Mouse (Mus musculus): ENCODE data around the gene Slc30a1. TPM values are rescaled to one million over a fixed set of nuclear protein-coding genes. Genes with fewer than 3 reads are reported as not detected.

Gene Slc30a1
- 5.6 TPM in 2 replicates for polyA plus RNA-seq (2015; fragmentation: Nextera tagmentation; extraction: Ambion mirVana)

DNA sequence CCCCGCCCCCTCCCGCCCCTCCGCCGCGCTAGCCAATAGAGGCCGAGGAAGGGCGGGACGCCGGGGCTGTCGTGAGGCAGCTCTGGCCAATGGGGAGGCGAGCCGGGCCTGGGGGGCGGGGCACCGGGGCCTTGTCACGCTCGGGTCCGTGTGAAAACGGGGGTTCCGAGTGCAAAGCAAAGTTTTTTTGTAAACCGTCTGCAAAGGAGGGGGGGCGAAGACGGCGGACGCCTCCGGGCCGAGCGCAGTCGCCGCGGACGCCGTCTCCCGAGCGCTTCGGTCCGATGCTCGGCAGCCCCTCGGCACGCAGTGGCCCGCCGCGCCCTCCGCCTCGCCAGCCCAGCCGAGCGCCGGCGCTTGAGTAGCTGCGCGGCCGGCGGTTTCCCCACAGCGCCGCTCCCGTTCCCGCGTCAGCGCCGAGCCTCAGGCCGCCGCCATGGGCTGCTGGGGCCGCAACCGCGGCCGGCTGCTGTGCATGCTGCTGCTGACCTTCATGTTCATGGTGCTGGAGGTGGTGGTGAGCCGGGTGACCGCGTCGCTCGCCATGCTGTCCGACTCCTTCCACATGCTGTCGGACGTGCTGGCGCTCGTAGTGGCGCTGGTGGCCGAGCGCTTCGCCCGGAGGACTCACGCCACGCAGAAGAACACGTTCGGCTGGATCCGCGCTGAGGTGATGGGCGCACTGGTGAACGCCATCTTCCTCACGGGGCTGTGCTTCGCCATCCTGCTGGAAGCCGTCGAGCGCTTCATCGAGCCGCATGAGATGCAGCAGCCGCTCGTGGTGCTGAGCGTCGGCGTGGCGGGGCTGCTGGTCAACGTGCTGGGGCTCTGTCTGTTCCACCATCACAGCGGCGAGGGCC lies at the start of gene Slc30a1:
TSS of gene Slc30a1 (plus strand) at position 197 of the 860 bp plus-strand sequence.
- peaks cover 7% of the 10 kb centered on the region; the same call in 1 of the 2 replicates for H3K36me3 ChIP-seq (ENCODE audit: insufficient read depth, low read length)
- H3K9me3 ChIP-seq (replicated peaks; ENCODE audit: low read length) = no peaks in the 10 kb centered on the region
- no peaks in the 10 kb centered on the region for H3K27me3 ChIP-seq (ENCODE audit: insufficient read depth, low read length)
- DNase-seq (ENCODE audit: low spot score) = peak; percentile 97
- ATAC-seq (replicated peaks; ENCODE audit: low FRiP score, low read depth) = peak; percentile 99
- H3K4me3 ChIP-seq (replicated peaks; ENCODE audit: low read depth, low read length) = peak within 1 kb of the TSS; percentile 80
- peak within 1 kb of the TSS; percentile 82 for H3K9ac ChIP-seq (ENCODE audit: low read depth, low read length)
- no peak for TF ChIP-seq CTCF (IDR thresholded peaks at IDR 0.05; ENCODE audit: low read depth)
- H3K4me1 ChIP-seq (replicated peaks; ENCODE audit: insufficient read depth, low read length) = peaks cover 23% of the 10 kb centered on the region
- H3K27ac ChIP-seq = peak within 1 kb of the TSS; percentile 93
- 0% methylated on average over 88 of the region's 104 CpGs for WGBS
- peak within 1 kb of the TSS; percentile 96 for H3K4me2 ChIP-seq (ENCODE audit: low read length)

DNA sequence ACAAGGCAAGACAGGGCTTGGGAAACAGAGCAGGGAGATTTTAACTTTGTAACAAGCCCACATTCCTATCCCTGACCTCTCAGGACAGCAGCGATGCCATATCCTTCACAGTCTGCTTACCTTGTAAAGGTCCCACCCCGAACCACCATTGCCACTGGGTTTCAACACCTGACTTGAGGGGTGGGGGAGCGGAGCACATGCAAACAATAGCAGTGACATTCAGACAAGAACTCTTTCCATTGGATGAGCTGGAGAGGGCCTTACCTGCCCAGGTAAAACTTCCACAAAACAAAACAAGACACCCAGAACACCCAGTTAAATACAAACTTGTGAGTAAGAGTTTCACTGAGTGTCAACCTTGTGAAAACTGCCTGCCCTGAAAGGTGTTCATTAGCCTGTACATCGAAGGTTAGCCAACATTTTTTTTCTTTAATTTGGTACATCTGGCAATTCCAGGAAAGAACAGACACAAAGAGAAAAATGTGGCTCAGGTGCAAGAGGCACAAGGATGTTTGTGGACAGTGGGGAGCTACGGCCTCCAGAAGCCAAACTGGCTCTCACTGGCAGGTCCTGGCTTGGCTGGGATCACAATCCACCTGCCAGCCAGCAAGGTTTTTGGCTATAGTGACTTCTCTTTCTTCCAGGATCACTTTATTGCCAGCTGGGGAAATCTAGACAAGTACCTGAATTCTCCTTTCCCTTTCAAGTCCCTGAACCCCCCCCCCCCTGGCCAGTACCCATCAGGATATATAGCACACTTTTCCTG lies 49.5 kb upstream of the Slc30a1 start:
- 73% methylated on average over 5 of the region's 5 CpGs for WGBS
- no peak overlapping the region for H3K27ac ChIP-seq
- H3K36me3 ChIP-seq (ENCODE audit: insufficient read depth, low read length) = no peaks in the 10 kb centered on the region
- TF ChIP-seq CTCF (IDR thresholded peaks at IDR 0.05; ENCODE audit: low read depth) = no peak
- no peak overlapping the region for H3K4me3 ChIP-seq (replicated peaks; ENCODE audit: low read depth, low read length)
- H3K4me1 ChIP-seq (replicated peaks; ENCODE audit: insufficient read depth, low read length) = no peaks in the 10 kb centered on the region
- no peaks in the 10 kb centered on the region for H3K27me3 ChIP-seq (ENCODE audit: insufficient read depth, low read length)
- no peak overlapping the region for H3K4me2 ChIP-seq (ENCODE audit: low read length)
- H3K9me3 ChIP-seq (replicated peaks; ENCODE audit: low read length) = no peaks in the 10 kb centered on the region
- DNase-seq (ENCODE audit: low spot score) = no peak
- ATAC-seq (replicated peaks; ENCODE audit: low FRiP score, low read depth) = no peak
- H3K9ac ChIP-seq (ENCODE audit: low read depth, low read length) = no peak overlapping the region

GRCm38 (mm10) chr1:191858136-191858535 lies 48.4 kb upstream of the Slc30a1 start:
- ATAC-seq (replicated peaks; ENCODE audit: low FRiP score, low read depth) (no peak), DNase-seq (ENCODE audit: low spot score) (no peak)
- Histone ChIP-seq H3K4me1 (replicated peaks; ENCODE audit: insufficient read depth, low read length) (no peaks in the 10 kb centered on the region), H3K36me3 (ENCODE audit: insufficient read depth, low read length) (no peaks in the 10 kb centered on the region), H3K27me3 (ENCODE audit: insufficient read depth, low read length) (no peaks in the 10 kb centered on the region), H3K9ac (ENCODE audit: low read depth, low read length) (no peak overlapping the region), H3K4me2 (ENCODE audit: low read length) (no peak overlapping the region), H3K9me3 (replicated peaks; ENCODE audit: low read length) (no peaks in the 10 kb centered on the region), H3K4me3 (replicated peaks; ENCODE audit: low read depth, low read length) (no peak overlapping the region), H3K27ac (no peak overlapping the region)
- no peak for TF ChIP-seq CTCF (IDR thresholded peaks at IDR 0.05; ENCODE audit: low read depth)

DNA sequence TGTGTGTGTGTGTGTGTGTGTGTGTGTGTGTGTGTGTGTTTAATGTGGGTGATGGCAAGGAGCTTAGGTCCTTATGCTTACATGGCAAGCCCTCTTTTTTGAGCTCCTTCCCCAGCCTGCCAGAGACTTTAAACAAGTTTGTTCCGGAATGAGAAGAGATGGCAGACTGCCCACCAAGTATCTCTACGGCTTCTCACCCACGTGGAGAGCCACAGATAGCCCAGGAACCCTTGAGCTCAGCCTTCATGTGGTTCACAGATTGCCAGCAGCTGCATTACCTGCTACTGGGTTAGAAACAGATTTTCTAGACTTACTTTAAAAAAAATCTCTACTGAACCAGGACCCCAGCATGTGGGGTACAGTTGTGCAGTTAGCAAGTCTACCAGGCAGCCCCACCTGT lies 46.7 kb upstream of the Slc30a1 start:
- no peak for ATAC-seq (replicated peaks; ENCODE audit: low FRiP score, low read depth)
- no peak overlapping the region for H3K9ac ChIP-seq (ENCODE audit: low read depth, low read length)
- no peak overlapping the region for H3K4me3 ChIP-seq (replicated peaks; ENCODE audit: low read depth, low read length)
- DNase-seq (ENCODE audit: low spot score) = no peak
- H3K9me3 ChIP-seq (replicated peaks; ENCODE audit: low read length) = no peaks in the 10 kb centered on the region
- no peak overlapping the region for H3K4me2 ChIP-seq (ENCODE audit: low read length)
- H3K4me1 ChIP-seq (replicated peaks; ENCODE audit: insufficient read depth, low read length) = no peaks in the 10 kb centered on the region
- H3K27ac ChIP-seq = no peak overlapping the region
- WGBS = 79% methylated on average over 3 of the region's 3 CpGs
- no peak for TF ChIP-seq CTCF (IDR thresholded peaks at IDR 0.05; ENCODE audit: low read depth)
- H3K36me3 ChIP-seq (ENCODE audit: insufficient read depth, low read length) = no peaks in the 10 kb centered on the region
- no peaks in the 10 kb centered on the region for H3K27me3 ChIP-seq (ENCODE audit: insufficient read depth, low read length)

DNA sequence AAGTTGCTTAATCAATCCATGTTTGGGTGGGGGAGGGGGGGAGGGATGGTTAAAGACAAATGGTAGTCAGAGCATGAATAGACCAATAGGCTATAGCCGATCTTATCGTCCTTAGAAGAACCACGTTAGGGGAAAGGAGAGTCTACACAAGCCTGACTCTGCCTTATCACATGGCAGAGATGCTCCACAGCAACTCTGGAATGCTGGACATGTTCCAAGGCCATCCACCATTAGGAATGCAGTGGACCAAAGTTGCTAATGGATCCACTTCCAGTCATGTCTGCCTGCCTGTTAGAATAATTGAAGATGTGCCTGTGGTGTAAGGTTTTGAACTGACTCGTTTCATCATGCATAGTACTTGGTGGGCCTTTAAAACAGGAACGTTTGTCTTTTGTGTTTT lies 45.3 kb upstream of the Slc30a1 start:
- ATAC-seq (replicated peaks; ENCODE audit: low FRiP score, low read depth) = no peak
- no peak for TF ChIP-seq CTCF (IDR thresholded peaks at IDR 0.05; ENCODE audit: low read depth)
- Histone ChIP-seq H3K9me3 (replicated peaks; ENCODE audit: low read length) (no peaks in the 10 kb centered on the region), H3K27me3 (ENCODE audit: insufficient read depth, low read length) (no peaks in the 10 kb centered on the region), H3K9ac (ENCODE audit: low read depth, low read length) (no peak overlapping the region), H3K27ac (no peak overlapping the region), H3K4me1 (replicated peaks; ENCODE audit: insufficient read depth, low read length) (no peaks in the 10 kb centered on the region), H3K4me3 (replicated peaks; ENCODE audit: low read depth, low read length) (no peak overlapping the region), H3K36me3 (ENCODE audit: insufficient read depth, low read length) (no peaks in the 10 kb centered on the region), H3K4me2 (ENCODE audit: low read length) (no peak overlapping the region)
- no peak for DNase-seq (ENCODE audit: low spot score)
- 70% methylated on average over 5 of the region's 5 CpGs for WGBS

DNA sequence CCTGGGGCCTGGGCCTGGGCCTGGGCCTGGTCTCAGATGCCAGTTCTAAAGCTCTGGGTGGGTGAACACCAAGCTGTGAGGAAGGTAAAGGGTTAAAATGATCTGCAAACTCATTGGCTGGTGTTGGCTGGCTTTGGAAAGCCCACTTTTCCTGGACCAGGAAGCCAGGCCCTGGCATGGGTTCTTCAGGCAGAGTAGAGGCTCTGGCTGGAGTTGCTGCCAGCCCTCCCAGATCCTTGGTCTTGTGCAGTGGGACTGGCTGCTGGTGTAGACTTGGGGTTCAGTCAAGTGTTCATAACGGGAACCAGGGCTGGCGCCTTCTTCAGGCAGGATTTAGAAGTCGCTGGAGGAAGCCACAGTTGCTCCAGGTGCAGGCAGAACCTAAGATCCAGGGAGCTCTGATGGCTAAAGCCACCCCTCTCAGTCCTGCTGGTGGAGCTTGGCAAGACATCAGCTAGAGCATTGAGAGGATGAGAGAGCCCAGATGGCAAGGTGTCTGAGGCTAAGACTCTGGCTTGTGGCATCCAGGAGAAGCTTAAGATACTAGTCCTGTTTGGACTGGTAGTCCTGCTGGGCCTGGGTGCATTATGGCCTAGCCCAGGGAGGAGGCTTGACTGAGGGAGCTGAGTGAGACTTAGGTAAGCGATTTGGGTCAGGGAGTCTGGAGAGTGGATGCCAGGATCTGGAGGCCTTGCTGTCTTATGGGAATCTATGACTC lies 42.6 kb upstream of the Slc30a1 start:
- H3K4me1 ChIP-seq (replicated peaks; ENCODE audit: insufficient read depth, low read length) = no peaks in the 10 kb centered on the region
- no peak for TF ChIP-seq CTCF (IDR thresholded peaks at IDR 0.05; ENCODE audit: low read depth)
- WGBS = 80% methylated on average over 4 of the region's 4 CpGs
- H3K9ac ChIP-seq (ENCODE audit: low read depth, low read length) = no peak overlapping the region
- no peak overlapping the region for H3K4me3 ChIP-seq (replicated peaks; ENCODE audit: low read depth, low read length)
- H3K4me2 ChIP-seq (ENCODE audit: low read length) = no peak overlapping the region
- H3K27ac ChIP-seq = no peak overlapping the region
- H3K9me3 ChIP-seq (replicated peaks; ENCODE audit: low read length) = no peaks in the 10 kb centered on the region
- no peaks in the 10 kb centered on the region for H3K27me3 ChIP-seq (ENCODE audit: insufficient read depth, low read length)
- ATAC-seq (replicated peaks; ENCODE audit: low FRiP score, low read depth) = no peak
- no peak for DNase-seq (ENCODE audit: low spot score)
- no peaks in the 10 kb centered on the region for H3K36me3 ChIP-seq (ENCODE audit: insufficient read depth, low read length)

All from kidney, postnatal 0 days (tissue).